10 mouse cellular contexts compared by ENCODE assay signal in the genomic region with DNA sequence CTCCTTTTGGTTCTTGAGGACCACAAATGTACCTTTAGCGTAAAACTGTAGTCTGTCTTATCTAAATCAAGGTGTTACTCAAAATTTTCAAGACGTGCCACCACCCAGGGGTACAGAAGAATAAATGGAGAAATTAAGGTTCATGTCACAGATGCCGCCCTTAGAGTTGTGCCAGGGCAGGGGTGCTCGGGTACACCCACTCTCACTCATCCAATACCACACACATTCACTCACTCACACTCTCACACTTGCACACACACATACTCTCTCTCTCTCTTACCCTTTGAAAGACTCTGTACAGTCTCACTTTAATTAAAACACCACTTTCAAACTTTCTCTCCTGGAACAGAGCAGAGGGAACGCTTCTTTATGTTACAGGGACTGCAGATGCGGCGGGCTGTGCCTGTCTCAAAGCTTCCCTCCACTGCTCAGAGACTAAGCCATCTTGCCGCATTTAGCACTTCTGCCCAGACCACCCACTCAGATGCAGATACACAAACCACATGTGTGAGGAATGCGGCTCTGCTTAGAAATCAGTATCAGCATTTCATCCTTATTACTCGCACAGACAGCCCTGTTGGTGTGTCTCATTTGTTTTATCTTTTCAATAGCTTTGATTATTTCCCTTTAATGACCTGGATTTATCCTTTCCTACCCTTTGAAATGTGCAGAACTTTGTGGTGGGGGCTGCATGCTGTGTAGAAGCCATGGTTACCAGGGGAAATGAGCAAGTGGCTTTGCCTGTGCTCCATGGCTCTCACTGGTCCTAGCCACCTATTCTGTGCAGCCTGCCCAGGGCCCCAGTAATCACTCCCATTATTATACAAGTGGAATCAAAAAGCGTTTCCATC.
DNase-seq lines count a peak whose midpoint lies in the region; ATAC-seq lines count a peak whose summit lies in the region.
"Had no signal": no experiment of that assay in that cellular context is flagged by ENCODE, and none has a peak within 500 bp of the region (broad histone marks: within the 10 kb centered on the region; RNA-seq: fewer than 3 reads in every experiment).

No protein-coding gene starts in this region.

- DNase-seq in heart, embryonic 10.5 days (ENCODE audit: low spot score), result no peak
- no peak for DNase-seq in heart, adult 18-20 months
- DNase-seq in embryonic facial prominence, embryonic 10.5 days (ENCODE audit: low spot score), result peak; percentile 60
- DNase-seq in neural tube, embryonic 10.5 days (ENCODE audit: extremely low spot score, low spot score), result peak; percentile 48
- DNase-seq in thymus, postnatal 14 days, result no peak
- no peak for DNase-seq in layer of hippocampus, postnatal 10 days (ENCODE audit: low spot score in 2 of 2)
- no peak for DNase-seq in cerebellum, postnatal 25 days
- DNase-seq: spleen, adult 18-20 months had no signal

- H3K4me3 ChIP-seq in heart, embryonic 10.5 days, result no peak overlapping the region
- no peak overlapping the region for H3K4me3 ChIP-seq in embryonic facial prominence, embryonic 10.5 days
- no peak overlapping the region for H3K4me3 ChIP-seq in hindbrain, embryonic 15.5 days

- no peak overlapping the region for H3K4me2 ChIP-seq in hindbrain, embryonic 15.5 days

- WGBS in heart, embryonic 10.5 days, result 43% methylated on average over 11 of the region's 11 CpGs
- WGBS in embryonic facial prominence, embryonic 10.5 days, result 40% methylated on average over 11 of the region's 11 CpGs
- 33% methylated on average over 11 of the region's 11 CpGs for WGBS in hindbrain, embryonic 15.5 days

- no peak overlapping the region for H3K9ac ChIP-seq in hindbrain, embryonic 15.5 days

- H3K27ac ChIP-seq in heart, embryonic 10.5 days, result peak overlapping the region; percentile 29; the same call in 1 of the 2 replicates
- H3K27ac ChIP-seq in embryonic facial prominence, embryonic 10.5 days (replicated peaks), result peak overlapping the region; percentile 66
- no peak overlapping the region for H3K27ac ChIP-seq in hindbrain, embryonic 15.5 days (replicated peaks)
- H3K27ac ChIP-seq: macrophage had no signal

- ATAC-seq in hindbrain, embryonic 15.5 days (ENCODE audit: low FRiP score, low read depth), result peak; percentile 74

- no peaks in the 10 kb centered on the region for H3K9me3 ChIP-seq in heart, embryonic 10.5 days
- no peaks in the 10 kb centered on the region for H3K9me3 ChIP-seq in embryonic facial prominence, embryonic 10.5 days
- H3K9me3 ChIP-seq in hindbrain, embryonic 15.5 days, result no peaks in the 10 kb centered on the region; the same call in 1 of the 2 replicates

- peaks cover 23% of the 10 kb centered on the region for H3K4me1 ChIP-seq in heart, embryonic 10.5 days
- H3K4me1 ChIP-seq in embryonic facial prominence, embryonic 10.5 days, result peaks cover 25% of the 10 kb centered on the region
- no peaks in the 10 kb centered on the region for H3K4me1 ChIP-seq in hindbrain, embryonic 15.5 days (replicated peaks)

- H3K27me3 ChIP-seq in heart, embryonic 10.5 days (ENCODE audit: insufficient read depth, poor library complexity, severe bottlenecking), result no peaks in the 10 kb centered on the region
- no peaks in the 10 kb centered on the region for H3K27me3 ChIP-seq in embryonic facial prominence, embryonic 10.5 days (replicated peaks; ENCODE audit: low read depth, poor library complexity, severe bottlenecking)
- no peaks in the 10 kb centered on the region for H3K27me3 ChIP-seq in hindbrain, embryonic 15.5 days

- peaks cover under 1% of the 10 kb centered on the region for H3K36me3 ChIP-seq in heart, embryonic 10.5 days
- H3K36me3 ChIP-seq in embryonic facial prominence, embryonic 10.5 days (replicated peaks), result peaks cover 1% of the 10 kb centered on the region; the same call in 1 of the 2 replicates
- H3K36me3 ChIP-seq in hindbrain, embryonic 15.5 days, result peaks cover under 1% of the 10 kb centered on the region; the same call in 1 of the 2 replicates

Comparison
In these comparisons a context has a peak if more than half of its experiments do, and no peak if none do; other contexts are left out.
1. DNase-seq: peak in embryonic facial prominence, embryonic 10.5 days (single experiment) and neural tube, embryonic 10.5 days (single experiment); none in heart, embryonic 10.5 days (single experiment), heart, adult 18-20 months (0 of 2), thymus, postnatal 14 days (single experiment), layer of hippocampus, postnatal 10 days (0 of 2) and cerebellum, postnatal 25 days (0 of 2).